Mouse (Mus musculus) midbrain, embryonic 15.5 days (tissue): ENCODE results near the gene Pnldc1. TPM values are rescaled to one million over a fixed set of nuclear protein-coding genes. Genes with fewer than 3 reads are reported as not detected.

Experiments used
- ATAC-seq: fragments of 200-750 bp; cut with Nextera tagmentation; replicated peaks from 2 replicates; pipeline ENCODE4 v1.8.0; 2017; ENCODE audit warnings: moderate TSS enrichment
- H3K27ac ChIP-seq: fragments of 300-500 bp; sonication (generic); 2 replicates; pipeline ENCODE4 v1.5.1; 2015; ENCODE audit warnings: mild to moderate bottlenecking, inconsistent platforms
- H3K27me3 ChIP-seq: fragments of 300-500 bp; sonication (generic); replicated peaks from 2 replicates; pipeline ENCODE4 v1.6.1; 2015; ENCODE audit warnings: inconsistent platforms
- H3K36me3 ChIP-seq: fragments of 300-500 bp; sonication (generic); replicated peaks from 2 replicates; pipeline ENCODE4 v1.6.1; 2015; ENCODE audit warnings: inconsistent platforms
- H3K4me1 ChIP-seq: fragments of 300-500 bp; sonication (generic); 2 replicates; pipeline ENCODE4 v1.6.1; 2015; ENCODE audit warnings: inconsistent platforms
- H3K4me2 ChIP-seq: fragments of 300-500 bp; sonication (generic); 2 replicates; pipeline ENCODE4 v1.6.1; 2015; ENCODE audit warnings: inconsistent platforms, mild to moderate bottlenecking, moderate library complexity
- H3K4me3 ChIP-seq: fragments of 300-500 bp; sonication (generic); 2 replicates; pipeline ENCODE4 v1.5.1; 2015; ENCODE audit warnings: mild to moderate bottlenecking, inconsistent platforms
- H3K9ac ChIP-seq: fragments of 300-500 bp; sonication (generic); 2 replicates; pipeline ENCODE4 v1.6.1; 2015; ENCODE audit warnings: mild to moderate bottlenecking, inconsistent platforms
- H3K9me3 ChIP-seq: fragments of 300-500 bp; sonication (generic); 2 replicates; pipeline ENCODE4 v1.6.1; 2016; ENCODE audit warnings: inconsistent platforms
- WGBS: fragments of 180-500 bp; shearing (Covaris S2); methylation state at CpG from one replicate; pipeline ENCODE4 v1.1.7; 2015; ENCODE audit warnings: mixed read lengths; 5-methylcytosine and 5-hydroxymethylcytosine counted together
- polyA plus RNA-seq: library from polyadenylated mRNA; unstranded; fragments of >200 nt; fragmentation: Nextera tagmentation; extraction: Ambion mirVana; gene quantifications from 2 replicates; pipeline ENCODE4 v1.2.1, GENCODE M21; 2015

Gene Pnldc1
- polyA plus RNA-seq, 1 experiment from 2014 or later: 2.2 TPM

- Histone ChIP-seq H3K4me3 (no peak overlapping the region), H3K9me3 (no peaks in the 10 kb centered on the region), H3K4me2 (no peak overlapping the region), H3K4me1 (no peaks in the 10 kb centered on the region), H3K27ac (no peak overlapping the region), H3K9ac (no peak overlapping the region), H3K36me3 (no peaks in the 10 kb centered on the region), H3K27me3 (no peaks in the 10 kb centered on the region)
- WGBS: 51% methylated on average over 4 of the region's 4 CpGs
- no peak for ATAC-seq
These were observed 41.4 kb downstream of the Pnldc1 start for GRCm38 (mm10) chr17:12868640-12869039.

- Histone ChIP-seq H3K4me3 (no peak within 1 kb of the TSS), H3K27ac (no peak within 1 kb of the TSS), H3K4me1 (no peaks in the 10 kb centered on the region), H3K9me3 (no peaks in the 10 kb centered on the region), H3K36me3 (no peaks in the 10 kb centered on the region), H3K27me3 (no peaks in the 10 kb centered on the region), H3K9ac (no peak within 1 kb of the TSS), H3K4me2 (no peak within 1 kb of the TSS)
- no peak for ATAC-seq
- 56% methylated on average over 2 of the region's 2 CpGs for WGBS
These were observed 42.0 kb downstream of the Pnldc1 start, which contains the start of gene Mas1 for GRCm38 (mm10) chr17:12868043-12868442. Gene Mas1 (minus strand): TSS chr17:12868143.

- ATAC-seq: no peak
- H3K4me3 ChIP-seq: no peak overlapping the region
These were observed 43.2 kb downstream of the Pnldc1 start for GRCm38 (mm10) chr17:12866853-12867252.

GRCm38 (mm10) chr17:12865407-12865806 lies 44.6 kb downstream of the Pnldc1 start:
- 51% methylated on average over 3 of the region's 3 CpGs for WGBS
- H3K27me3 ChIP-seq: no peaks in the 10 kb centered on the region
- ATAC-seq: no peak
- H3K4me2 ChIP-seq: no peak overlapping the region
- no peaks in the 10 kb centered on the region for H3K36me3 ChIP-seq
- no peak overlapping the region for H3K27ac ChIP-seq
- no peaks in the 10 kb centered on the region for H3K4me1 ChIP-seq
- no peak overlapping the region for H3K4me3 ChIP-seq
- no peaks in the 10 kb centered on the region for H3K9me3 ChIP-seq
- H3K9ac ChIP-seq: no peak overlapping the region

More at GRCm38 (mm10) chr17:12866853-12867252, 43.2 kb downstream of the Pnldc1 start:
- Histone ChIP-seq H3K27ac (no peak overlapping the region), H3K9me3 (no peaks in the 10 kb centered on the region), H3K36me3 (no peaks in the 10 kb centered on the region), H3K9ac (no peak overlapping the region), H3K4me2 (no peak overlapping the region), H3K27me3 (no peaks in the 10 kb centered on the region), H3K4me1 (no peaks in the 10 kb centered on the region)
- 83% methylated on average over 10 of the region's 10 CpGs for WGBS

- H3K4me1 ChIP-seq: no peaks in the 10 kb centered on the region
- ATAC-seq: no peak
- H3K27ac ChIP-seq: no peak overlapping the region
- no peaks in the 10 kb centered on the region for H3K27me3 ChIP-seq
- no peak overlapping the region for H3K4me2 ChIP-seq
- no peaks in the 10 kb centered on the region for H3K36me3 ChIP-seq
- no peak overlapping the region for H3K9ac ChIP-seq
- no peak overlapping the region for H3K4me3 ChIP-seq
- H3K9me3 ChIP-seq: no peaks in the 10 kb centered on the region
These were observed 45.9 kb downstream of the Pnldc1 start for GRCm38 (mm10) chr17:12864111-12864510.

GRCm38 (mm10) chr17:12859006-12859520 lies 51.0 kb downstream of the Pnldc1 start:
- 83% methylated on average over 8 of the region's 8 CpGs for WGBS
- Histone ChIP-seq H3K27me3 (no peaks in the 10 kb centered on the region), H3K9me3 (no peaks in the 10 kb centered on the region), H3K36me3 (no peaks in the 10 kb centered on the region), H3K4me2 (no peak overlapping the region), H3K4me3 (no peak overlapping the region), H3K27ac (no peak overlapping the region), H3K4me1 (no peaks in the 10 kb centered on the region), H3K9ac (no peak overlapping the region)
- no peak for ATAC-seq

GRCm38 (mm10) chr17:12858072-12858471 lies 52.0 kb downstream of the Pnldc1 start:
- ATAC-seq: no peak
- no peak overlapping the region for H3K4me3 ChIP-seq
- no peak overlapping the region for H3K9ac ChIP-seq
- 43% methylated on average over 4 of the region's 4 CpGs for WGBS
- H3K27ac ChIP-seq: no peak overlapping the region
- H3K4me2 ChIP-seq: no peak overlapping the region
- no peaks in the 10 kb centered on the region for H3K9me3 ChIP-seq
- no peaks in the 10 kb centered on the region for H3K36me3 ChIP-seq
- no peaks in the 10 kb centered on the region for H3K4me1 ChIP-seq
- no peaks in the 10 kb centered on the region for H3K27me3 ChIP-seq

- Histone ChIP-seq H3K27ac (no peak overlapping the region), H3K9me3 (no peaks in the 10 kb centered on the region), H3K36me3 (no peaks in the 10 kb centered on the region), H3K27me3 (no peaks in the 10 kb centered on the region), H3K4me2 (no peak overlapping the region), H3K4me3 (no peak overlapping the region), H3K4me1 (no peaks in the 10 kb centered on the region), H3K9ac (no peak overlapping the region)
- 54% methylated on average over 3 of the region's 3 CpGs for WGBS
- ATAC-seq: no peak
These were observed 52.6 kb downstream of the Pnldc1 start for GRCm38 (mm10) chr17:12857395-12857794.

- Histone ChIP-seq H3K4me2 (no peak overlapping the region), H3K9ac (no peak overlapping the region), H3K36me3 (no peaks in the 10 kb centered on the region), H3K9me3 (no peaks in the 10 kb centered on the region), H3K27ac (no peak overlapping the region), H3K4me1 (no peaks in the 10 kb centered on the region), H3K27me3 (no peaks in the 10 kb centered on the region), H3K4me3 (no peak overlapping the region)
- ATAC-seq: no peak
- 91% methylated on average over 11 of the region's 11 CpGs for WGBS
These were observed 55.6 kb downstream of the Pnldc1 start for GRCm38 (mm10) chr17:12854386-12854785.

- 86% methylated on average over 2 of the region's 2 CpGs for WGBS
- H3K9ac ChIP-seq: no peak overlapping the region
- H3K36me3 ChIP-seq: no peaks in the 10 kb centered on the region
- H3K4me1 ChIP-seq: no peaks in the 10 kb centered on the region
- no peaks in the 10 kb centered on the region for H3K9me3 ChIP-seq
- H3K4me3 ChIP-seq: no peak overlapping the region
- ATAC-seq: no peak
- H3K4me2 ChIP-seq: no peak overlapping the region
- H3K27ac ChIP-seq: no peak overlapping the region
- H3K27me3 ChIP-seq: no peaks in the 10 kb centered on the region
These were observed 56.2 kb downstream of the Pnldc1 start for GRCm38 (mm10) chr17:12853821-12854220.

- H3K9ac ChIP-seq: no peak overlapping the region
- no peaks in the 10 kb centered on the region for H3K9me3 ChIP-seq
- 68% methylated on average over 11 of the region's 11 CpGs for WGBS
- H3K4me2 ChIP-seq: no peak overlapping the region
- H3K27me3 ChIP-seq: no peaks in the 10 kb centered on the region
- no peak overlapping the region for H3K4me3 ChIP-seq
- H3K27ac ChIP-seq: no peak overlapping the region
- no peaks in the 10 kb centered on the region for H3K36me3 ChIP-seq
- ATAC-seq: no peak
- H3K4me1 ChIP-seq: no peaks in the 10 kb centered on the region
These were observed 58.3 kb downstream of the Pnldc1 start for GRCm38 (mm10) chr17:12851689-12852088.

- H3K27ac ChIP-seq: no peak overlapping the region
- no peak for ATAC-seq
- H3K36me3 ChIP-seq: no peaks in the 10 kb centered on the region
- WGBS: 80% methylated on average over 8 of the region's 8 CpGs
- no peak overlapping the region for H3K4me3 ChIP-seq
- H3K4me2 ChIP-seq: no peak overlapping the region
- no peaks in the 10 kb centered on the region for H3K27me3 ChIP-seq
- no peaks in the 10 kb centered on the region for H3K4me1 ChIP-seq
- no peaks in the 10 kb centered on the region for H3K9me3 ChIP-seq
- no peak overlapping the region for H3K9ac ChIP-seq
These were observed 60.1 kb downstream of the Pnldc1 start for GRCm38 (mm10) chr17:12849778-12850382.

- H3K27me3 ChIP-seq: no peaks in the 10 kb centered on the region
- H3K4me1 ChIP-seq: no peaks in the 10 kb centered on the region
- H3K27ac ChIP-seq: no peak overlapping the region
- no peaks in the 10 kb centered on the region for H3K36me3 ChIP-seq
- no peak overlapping the region for H3K9ac ChIP-seq
- 68% methylated on average over 4 of the region's 4 CpGs for whole genome bisulfite sequencing
- H3K4me3 ChIP-seq: no peak overlapping the region
- no peak overlapping the region for H3K4me2 ChIP-seq
- no peak for ATAC-seq
- H3K9me3 ChIP-seq: no peaks in the 10 kb centered on the region
These were observed 62.3 kb downstream of the Pnldc1 start for GRCm38 (mm10) chr17:12847736-12848135.
